Mouse (Mus musculus) sigmoid colon, adult 10 weeks (tissue): ENCODE results near the gene Dmac2. TPM values are rescaled to one million over a fixed set of nuclear protein-coding genes. Genes with fewer than 3 reads are reported as not detected.

Experiments used
- polyA plus RNA-seq: library from polyadenylated mRNA; stranded (reverse); fragments of 350-450 nt; fragmentation: Illumina TruSeq; extraction: RNeasy Lipid Tissue Mini Kit (QIAGEN cat#74804); gene quantifications from one replicate; pipeline ENCODE4 v1.2.3, GENCODE M21; 2014; ENCODE audit warnings: low read depth, low replicate concordance

The Dmac2 gene
- polyA plus RNA-seq: 51.1 TPM

DNA sequence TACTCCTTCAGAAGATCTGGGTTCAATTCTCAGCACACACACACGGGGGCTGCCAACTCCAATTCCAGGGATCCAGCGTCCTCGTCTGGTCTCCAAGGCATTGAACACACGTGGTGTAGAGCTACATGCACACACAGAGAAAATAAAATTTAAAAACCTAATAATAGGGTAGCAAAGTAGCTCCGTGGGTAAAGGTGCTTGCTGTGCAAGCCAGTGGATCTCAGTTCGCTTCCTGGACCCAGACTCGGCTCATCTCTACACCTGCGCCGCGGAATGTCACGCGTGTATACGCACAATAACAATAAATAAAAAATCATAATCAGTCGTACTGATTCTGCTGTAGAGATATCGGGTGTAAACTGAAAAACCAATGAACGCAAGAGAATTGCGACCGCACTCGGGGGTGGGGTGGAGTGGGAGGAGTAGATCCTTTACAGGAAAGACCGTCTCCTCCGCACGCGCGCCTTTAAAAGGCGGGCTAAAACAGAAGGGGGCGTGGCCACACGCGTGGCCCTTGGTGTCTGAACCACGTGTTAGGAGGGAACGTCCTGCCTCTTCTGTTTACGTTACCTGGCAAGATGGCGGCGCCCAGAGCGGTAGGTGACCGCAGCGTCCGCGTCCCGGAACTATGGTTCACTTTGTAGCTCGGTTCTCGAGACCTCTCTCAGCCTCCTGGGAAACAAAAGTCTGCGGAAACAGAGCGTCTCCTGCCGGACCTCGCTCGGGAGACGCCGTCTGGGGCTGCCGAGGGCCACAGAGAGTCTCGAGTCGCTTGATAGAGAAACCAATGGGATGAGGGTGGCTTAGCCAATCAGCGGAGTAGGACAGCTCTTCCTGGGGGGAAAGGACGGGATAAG lies at the start of gene Dmac2:
TSS of gene Dmac2 (plus strand) at position 550 of the 857 bp plus-strand sequence.

DNA sequence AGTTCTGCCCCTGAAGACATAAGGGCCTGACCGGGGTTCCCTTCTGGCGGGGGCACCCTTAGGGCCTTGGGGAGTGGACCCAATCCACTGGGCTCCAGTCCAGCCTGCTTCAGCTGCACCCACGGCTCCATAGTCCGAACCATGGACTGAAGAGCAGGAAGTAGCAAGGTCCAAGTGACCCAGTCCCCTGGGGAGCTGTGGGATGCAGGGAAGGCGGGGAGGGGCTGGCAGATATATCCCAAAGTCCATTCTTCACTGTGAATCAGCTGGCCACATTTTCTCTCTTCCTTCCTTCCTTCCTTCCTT lies 3.6 kb upstream of the Dmac2 start, which contains the start of gene Erich4:
TSS of gene Erich4 (minus strand) at position 187 of the 306 bp plus-strand sequence.

DNA sequence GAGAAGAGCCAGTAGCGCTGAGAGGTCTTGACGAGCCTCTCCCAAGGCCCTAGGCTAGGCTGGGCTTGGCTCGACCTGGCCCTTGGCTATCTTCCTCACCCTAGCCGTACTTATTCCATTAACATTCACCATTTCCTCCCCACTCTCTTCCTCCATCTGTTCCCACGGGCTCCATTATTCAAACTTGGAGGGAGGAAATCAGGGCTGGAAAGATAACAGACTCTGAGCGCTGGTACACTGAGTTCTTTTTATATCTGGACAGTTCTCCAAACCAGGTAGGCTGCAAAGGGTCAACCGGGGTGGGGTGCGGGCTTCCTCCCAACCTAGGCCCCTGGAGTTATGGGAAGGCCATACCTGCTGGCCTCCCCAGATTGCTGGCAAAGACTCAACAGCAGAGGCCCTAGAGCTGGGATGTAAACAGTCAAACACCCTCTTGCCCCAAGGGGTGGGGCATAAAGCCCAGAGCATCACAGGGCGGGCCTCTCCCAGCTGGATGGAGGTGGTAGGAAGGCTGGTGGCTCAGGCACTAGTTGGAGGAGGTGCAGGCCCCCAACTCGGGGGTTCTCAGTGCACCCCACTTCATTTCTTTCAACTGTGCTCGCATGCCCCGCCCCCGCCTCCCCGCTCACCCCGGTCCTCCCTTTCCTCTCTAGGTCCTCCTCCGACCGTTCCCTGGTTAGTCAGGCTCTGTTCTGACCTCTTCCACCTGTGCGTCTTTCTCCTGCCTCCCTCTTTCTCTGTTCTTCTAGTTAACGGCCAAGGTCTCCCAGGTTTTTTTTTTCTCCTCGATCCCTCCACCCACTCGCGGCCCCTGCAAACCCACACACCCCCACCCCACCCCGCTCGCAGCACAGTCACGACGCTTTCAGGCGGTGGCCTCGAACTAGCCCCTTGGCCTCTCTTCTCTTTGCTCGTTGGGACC lies 7.6 kb downstream of the Dmac2 start, which contains the start of gene B3gnt8:
TSS of gene B3gnt8 (plus strand) at position 146 of the 922 bp plus-strand sequence.

DNA sequence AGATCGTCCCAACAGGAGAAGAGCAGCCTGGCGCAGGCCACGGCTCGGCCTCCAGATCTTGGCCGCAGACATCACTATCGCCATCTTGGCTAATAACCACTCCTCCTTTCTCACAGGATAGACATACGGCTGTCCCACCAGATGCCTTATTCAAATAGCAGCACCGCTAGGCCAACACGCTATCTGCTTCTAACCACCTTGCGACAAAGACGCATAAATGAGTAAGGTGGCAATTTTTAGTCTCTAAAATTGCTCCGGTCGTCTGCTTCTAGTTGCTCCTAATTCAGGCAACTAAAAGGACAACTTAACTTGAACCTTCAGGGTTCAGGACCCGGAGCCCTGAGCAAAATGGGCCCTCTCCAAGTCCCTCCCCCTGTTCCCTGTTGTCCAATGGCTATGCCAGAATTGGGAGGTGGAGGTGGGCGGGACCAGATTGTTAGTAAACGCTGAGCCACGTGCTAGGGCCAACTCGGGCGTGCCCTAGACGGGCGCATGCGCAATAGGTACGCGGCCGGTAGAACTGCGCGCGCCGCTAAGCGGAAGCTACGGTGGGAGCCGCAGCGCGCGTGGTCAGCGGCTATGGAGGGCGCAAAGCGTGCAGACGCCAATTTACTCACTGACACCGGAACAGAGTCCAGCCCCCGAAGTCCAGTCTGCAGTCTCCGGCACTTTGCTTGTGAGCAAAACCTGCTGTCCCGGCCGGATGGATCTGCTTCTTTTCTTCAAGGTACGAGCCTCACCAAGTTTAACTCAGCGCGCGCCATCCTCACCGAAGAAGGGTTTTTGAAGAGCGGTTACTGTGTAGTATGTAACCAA lies 39.7 kb downstream of the Dmac2 start, which contains the start of the genes Bckdha and Exosc5:
TSS of gene Bckdha (minus strand) at position 325 of the 816 bp plus-strand sequence.
TSS of gene Exosc5 (plus strand) at position 508 of the 816 bp plus-strand sequence.

DNA sequence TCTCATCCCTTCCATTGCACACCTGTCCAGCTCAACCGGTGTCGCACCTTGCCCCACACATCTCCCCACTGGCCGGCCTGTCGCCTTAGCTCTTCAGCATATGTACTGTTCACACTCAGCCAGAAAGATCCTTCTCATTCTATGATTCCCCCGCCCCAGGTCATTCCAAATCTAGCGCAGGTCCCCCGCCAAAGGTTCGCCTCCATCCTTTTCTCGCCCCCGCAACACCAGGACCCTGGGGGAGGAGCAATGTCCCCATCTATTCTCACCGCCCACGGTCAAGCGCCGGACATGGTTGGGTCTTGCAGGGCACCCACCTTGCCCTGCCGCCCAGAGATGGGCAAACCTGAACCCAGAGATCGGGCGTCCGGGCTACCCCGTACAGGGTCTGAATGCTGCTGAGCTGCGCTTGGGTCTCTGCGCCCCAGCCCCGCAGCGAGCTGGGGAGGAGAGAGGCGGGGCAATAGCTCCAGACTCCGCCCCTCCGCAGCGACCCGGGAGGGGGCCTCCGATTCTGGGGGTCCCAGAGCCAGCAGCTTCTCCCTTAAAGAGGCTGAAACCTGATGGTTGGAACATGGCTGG lies 55.6 kb downstream of the Dmac2 start, which contains the start of gene Tmem91:
TSS of gene Tmem91 (minus strand) at position 448 of the 582 bp plus-strand sequence.

Other genes starting within 250 kb of the Dmac2 start
- gene Cnfn, start 249.7 kb upstream of the Dmac2 start, polyA plus RNA-seq: not detected
- gene Lipe, start 220.7 kb upstream of the Dmac2 start, polyA plus RNA-seq: not detected
- not detected for gene Cxcl17, start 206.5 kb upstream of the Dmac2 start, polyA plus RNA-seq
- 3,714 TPM for gene Ceacam1, start 141.8 kb upstream of the Dmac2 start, polyA plus RNA-seq
- gene Ceacam2, start 79.6 kb upstream of the Dmac2 start, polyA plus RNA-seq: 5.8 TPM
- not detected for gene Erich4, start 3.5 kb upstream of the Dmac2 start, polyA plus RNA-seq
- not detected for gene B3gnt8, start 7.2 kb downstream of the Dmac2 start, polyA plus RNA-seq
- gene Bckdha, start 39.6 kb downstream of the Dmac2 start, polyA plus RNA-seq: not detected
- 0.76 TPM for gene Exosc5, start 39.8 kb downstream of the Dmac2 start, polyA plus RNA-seq
- gene Tmem91, start 55.8 kb downstream of the Dmac2 start, polyA plus RNA-seq: not detected
- not detected for gene B9d2, start 61.4 kb downstream of the Dmac2 start, polyA plus RNA-seq
- gene Tgfb1, start 67.6 kb downstream of the Dmac2 start, polyA plus RNA-seq: 0.98 TPM
- 3.3 TPM for gene Ccdc97, start 99.7 kb downstream of the Dmac2 start, polyA plus RNA-seq
- 44.5 TPM for gene Hnrnpul1, start 135.3 kb downstream of the Dmac2 start, polyA plus RNA-seq
- 28.1 TPM for gene Axl, start 169.3 kb downstream of the Dmac2 start, polyA plus RNA-seq
- gene Cyp2s1, start 197.5 kb downstream of the Dmac2 start, polyA plus RNA-seq: 24.5 TPM